Mouse (Mus musculus): ENCODE results near the gene Senp1.

Gene Senp1

DNA sequence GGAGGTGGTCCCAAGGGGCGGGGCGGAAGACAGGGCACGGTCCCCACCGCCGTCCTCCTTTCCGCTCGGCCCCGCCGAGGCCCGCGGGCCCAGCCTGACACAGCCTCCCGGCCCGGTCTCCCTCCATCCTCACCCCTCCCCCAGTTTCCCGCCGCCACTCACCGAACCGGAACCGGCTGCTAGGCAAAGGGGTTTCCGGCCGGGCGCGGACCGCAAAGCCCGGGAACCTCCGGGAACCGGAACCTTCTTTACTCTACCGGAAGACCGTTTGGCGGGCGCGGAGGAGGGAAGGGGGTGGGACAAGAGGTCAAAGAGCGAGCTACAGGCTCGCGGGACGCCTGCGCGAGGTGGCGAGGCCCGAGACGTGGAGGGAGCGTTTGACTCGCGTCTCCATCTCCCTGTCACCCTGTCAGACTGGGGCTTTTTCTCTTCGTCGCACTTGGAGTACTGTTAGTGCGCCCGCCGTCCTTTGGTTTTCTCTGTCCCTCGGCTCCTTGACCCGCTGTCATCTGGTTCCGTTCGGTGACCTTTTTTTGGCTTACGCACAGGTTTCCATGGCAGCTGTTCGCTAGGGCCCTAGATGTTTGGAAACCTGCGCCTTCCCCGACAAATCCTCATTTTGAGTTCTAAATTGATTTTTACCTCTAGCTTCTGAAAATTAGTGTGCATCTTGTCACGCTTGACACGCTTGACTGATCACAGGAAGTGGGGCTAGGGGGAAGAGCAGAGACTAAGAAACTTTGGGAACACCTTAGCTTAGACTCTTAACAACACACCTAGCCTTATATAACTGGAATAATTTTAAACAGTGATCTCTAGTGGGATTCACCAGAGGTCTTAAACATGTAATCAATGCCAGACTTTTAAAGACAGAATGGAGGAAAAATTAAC is at the start of gene Senp1:
Gene Senp1, minus strand, starts transcription at position 624 of the 891 bp plus-strand sequence.
- peak; percentile 90 to 93 for DNase-seq

DNA sequence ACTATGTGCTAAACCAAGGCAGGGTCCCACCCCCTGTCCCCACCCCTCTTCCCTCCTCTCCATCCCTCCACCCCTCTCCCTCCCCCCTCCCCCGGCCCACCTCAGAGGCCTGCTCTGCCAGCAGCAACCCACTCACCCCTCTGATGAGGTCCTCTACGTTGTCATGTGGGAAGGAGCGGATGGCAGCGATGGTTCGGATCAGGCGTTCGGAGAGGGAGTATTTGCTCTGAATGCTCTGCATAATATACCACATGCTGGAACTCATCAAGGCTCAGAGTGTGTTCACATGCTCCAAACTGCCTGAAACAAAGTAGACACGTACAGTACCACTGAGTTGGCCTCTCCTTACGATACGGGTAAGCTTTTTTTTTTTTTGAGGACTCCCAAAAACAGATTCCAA is 49.0 kb upstream of the Senp1 start:
- DNase-seq: no peak

DNA sequence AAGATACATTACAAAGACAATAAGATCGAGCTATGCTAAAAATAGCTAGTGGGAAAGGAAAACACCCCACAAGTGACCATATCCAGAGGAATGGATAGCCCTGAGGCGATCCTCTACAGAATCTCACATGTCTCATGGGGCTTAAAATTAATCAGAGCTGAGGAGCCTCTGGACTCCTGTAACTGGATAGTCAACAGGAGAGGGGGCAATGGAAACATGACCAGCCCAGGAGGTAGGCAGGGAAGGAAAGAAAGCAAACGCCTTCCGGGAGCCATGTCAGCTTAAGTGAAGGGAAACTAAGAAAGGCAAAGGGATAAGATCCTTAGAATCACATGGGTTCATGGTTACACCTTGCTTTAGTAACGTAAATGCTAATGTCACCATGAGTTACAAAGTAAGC is 47.3 kb upstream of the Senp1 start:
- DNase-seq: no peak

DNA sequence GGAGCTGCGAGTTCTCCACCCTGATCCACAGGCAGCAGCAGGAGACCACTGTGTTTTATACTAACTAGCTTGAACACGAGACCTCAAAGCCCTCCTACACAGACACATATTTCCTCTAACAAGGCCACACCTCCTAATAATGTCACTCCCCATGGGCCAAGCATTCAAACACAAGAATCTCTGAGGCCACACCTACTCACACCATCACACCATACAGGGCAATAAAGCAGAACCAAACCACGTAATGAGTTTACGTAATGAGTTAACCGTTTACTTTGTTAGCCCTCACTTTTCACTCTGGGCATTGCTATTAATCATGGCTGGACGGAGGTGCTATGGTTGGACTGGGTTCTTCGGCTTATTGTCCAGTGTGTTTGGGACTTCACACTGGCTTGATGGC is 46.2 kb upstream of the Senp1 start:
- no peak for DNase-seq

DNA sequence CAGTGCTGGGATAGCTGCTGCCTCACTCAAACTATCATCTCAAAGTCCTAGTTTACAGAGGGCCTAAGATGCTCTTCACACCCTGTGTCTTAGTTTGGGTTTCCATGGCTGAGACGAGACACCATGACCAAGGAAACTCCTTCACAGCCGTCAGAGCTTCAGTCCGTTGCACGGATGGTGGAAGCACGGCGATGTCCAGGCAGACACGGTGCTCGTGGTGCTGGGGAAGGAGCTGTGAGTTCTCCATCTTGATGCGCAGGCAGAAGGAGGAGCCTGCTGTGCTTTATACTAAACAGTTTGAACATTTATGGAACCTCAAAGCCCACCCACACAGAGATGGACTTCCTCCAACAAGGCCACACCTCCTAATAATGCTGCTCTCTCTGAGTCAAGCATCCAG is 43.3 kb upstream of the Senp1 start:
- DNase-seq: no peak

DNA sequence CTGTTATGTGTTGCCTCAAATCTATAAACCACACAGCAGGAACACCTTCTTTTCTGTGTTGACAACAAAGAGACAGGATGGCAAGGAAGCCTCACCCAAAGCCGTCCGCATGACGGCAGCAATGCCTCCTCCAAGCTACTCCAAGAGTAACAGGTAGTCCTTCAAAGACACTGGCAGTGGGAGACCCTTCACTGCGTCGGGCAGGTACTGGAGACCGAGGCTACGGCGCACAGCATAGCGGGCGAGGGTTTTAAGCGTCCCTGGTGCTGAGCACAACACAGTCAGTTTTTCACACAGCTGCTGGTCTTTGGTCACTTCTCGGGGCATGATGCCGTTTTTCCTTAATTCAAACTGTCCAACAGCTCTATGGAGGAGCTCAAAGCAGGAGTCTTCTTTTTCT is 42.1 kb upstream of the Senp1 start:
- DNase-seq: no peak

DNA sequence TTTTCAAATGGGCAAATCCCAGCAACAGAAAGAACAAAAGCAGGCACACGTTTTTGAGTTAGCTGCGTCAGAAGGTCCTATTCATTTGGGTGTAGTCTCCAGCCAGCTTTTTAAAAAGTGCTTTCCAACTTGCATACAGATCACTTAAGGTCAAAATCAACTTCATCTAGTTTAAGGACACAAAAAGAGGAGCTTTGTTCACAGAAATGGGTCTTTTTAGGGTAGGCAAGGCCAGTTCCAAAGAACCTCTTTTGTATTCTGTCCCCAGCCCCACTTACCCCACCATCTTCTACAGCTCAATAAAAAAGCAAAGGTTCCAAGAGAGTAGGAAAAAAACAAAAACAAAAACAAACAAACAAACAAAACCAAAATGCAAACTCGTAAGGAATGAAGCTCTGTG is 41.1 kb upstream of the Senp1 start:
- no peak for DNase-seq

DNA sequence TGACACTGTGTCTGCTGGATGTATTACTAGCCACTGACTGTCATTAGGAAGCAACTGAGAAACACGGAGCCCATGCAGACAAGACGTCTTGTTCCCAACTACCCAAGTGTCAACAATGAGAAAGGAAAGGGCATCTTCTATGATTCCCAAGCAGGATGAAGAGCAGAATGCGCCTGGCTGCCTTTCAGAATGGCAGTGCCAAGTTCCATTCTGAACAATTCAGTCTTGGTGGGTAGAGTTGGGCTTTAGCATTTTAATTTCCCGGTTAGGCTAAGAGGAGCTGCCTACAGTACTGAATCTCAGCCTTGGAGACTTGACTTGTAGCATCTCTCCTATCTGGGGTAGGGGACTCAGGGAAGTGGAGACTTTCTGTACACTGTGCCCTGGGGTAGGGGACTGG is 40.5 kb upstream of the Senp1 start:
- DNase-seq: no peak

DNA sequence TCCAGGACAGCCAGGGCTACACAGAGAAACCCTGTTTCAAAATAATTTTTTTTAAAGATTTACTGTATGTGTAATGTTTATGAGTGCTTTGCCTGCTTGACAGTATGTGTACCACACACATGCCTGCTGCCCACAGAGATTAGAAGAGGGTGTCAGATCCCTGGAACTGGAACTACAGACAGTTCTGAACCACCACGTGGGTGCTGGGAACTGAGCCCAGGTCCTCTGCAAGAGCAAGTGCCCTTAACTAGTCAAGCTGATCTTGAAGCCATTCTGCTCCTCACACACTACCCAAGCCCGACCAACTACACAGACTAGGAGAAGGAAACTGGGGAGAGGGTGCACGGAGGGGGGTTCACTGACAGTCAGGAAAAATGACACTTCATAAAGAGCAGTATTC is 39.9 kb upstream of the Senp1 start:
- no peak for DNase-seq

DNA sequence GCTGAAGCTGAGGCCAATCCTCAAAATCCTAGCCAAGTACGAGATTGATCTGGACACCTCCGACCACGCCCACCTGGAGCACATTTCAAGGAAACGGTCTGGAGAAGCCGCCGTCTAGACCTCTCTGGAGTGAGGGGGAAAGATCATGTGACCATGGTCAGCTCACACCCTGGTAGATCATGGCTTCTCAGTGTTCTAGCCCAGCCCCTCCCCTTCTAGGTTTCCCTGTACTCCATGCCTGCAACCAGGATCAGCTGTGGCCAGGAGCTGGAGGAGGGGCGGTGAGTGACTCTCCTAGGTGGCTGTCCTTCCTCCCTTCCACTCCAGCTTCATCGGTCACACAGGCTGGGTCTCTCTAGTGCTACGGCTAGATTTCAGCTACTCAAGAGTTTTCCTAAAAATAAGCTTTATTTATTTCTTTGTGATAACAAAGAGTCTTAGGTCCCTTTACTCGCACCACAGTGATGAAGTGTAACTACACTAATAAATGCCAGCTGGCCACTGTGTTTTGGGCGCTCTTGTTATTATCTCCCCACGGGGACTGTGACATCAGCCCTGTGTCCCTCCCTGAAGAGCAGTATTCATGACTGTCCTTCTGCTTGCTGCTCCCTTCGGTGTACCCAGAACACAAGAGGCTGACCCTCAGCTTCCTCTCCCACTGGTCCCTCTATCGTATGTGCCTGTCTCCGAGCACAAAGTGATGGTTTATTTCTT is 38.6 kb upstream of the Senp1 start:
- no peak for DNase-seq

DNA sequence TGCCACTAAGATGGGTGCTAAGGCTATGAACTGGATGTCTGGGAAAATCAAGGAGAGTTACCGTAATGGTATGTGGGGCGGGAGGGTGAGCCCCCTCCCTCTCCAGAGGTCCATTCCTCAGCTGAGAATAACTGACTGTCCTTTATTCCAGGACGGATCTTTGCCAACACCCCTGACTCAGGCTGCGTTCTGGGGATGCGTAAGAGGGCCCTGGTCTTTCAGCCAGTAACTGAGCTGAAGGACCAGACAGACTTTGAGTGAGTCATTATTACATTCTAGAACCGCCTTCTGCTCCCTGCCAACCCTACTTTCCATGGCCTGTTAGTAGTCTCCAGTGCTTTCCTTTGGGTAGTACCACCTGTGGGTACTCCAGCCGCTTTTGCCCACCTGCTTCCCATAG is 37.9 kb upstream of the Senp1 start:
- DNase-seq: no peak

DNA sequence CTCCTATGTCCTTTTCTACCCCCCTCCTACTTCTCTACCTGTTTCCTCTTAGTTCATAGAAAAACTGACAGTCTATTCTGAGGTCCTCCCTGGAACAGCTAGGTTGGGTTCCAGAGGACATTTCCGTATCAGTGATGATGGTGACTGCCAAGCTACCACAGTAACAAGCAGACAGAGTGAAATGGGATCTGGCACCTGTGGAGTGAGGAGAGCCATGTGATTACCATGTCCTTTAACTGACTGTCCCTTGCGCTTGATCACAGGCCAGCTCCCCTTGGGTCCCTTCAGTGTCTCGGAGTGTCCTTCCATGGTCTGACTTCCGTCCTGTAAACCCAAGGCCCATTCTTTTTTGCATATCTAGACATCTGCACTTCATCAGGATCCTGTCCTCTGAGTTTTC is 37.5 kb upstream of the Senp1 start:
- DNase-seq: no peak

DNA sequence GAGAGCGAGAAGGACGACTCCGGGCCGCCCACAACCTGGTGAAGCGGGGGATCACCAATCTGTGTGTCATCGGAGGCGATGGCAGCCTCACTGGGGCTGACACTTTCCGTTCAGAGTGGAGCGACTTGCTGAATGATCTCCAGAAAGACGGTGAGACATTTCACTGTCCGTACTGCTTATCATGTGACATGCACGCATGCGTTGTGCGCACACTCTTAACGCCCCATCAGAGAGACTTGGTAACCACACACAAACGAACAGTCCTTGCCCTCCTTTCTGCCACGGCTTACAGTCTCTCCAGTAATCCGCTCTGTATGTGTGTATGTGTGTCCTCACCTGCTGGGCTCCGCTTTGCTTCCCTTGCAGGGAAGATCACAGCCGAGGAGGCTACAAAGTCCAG is 27.3 kb upstream of the Senp1 start:
- no peak for DNase-seq

DNA sequence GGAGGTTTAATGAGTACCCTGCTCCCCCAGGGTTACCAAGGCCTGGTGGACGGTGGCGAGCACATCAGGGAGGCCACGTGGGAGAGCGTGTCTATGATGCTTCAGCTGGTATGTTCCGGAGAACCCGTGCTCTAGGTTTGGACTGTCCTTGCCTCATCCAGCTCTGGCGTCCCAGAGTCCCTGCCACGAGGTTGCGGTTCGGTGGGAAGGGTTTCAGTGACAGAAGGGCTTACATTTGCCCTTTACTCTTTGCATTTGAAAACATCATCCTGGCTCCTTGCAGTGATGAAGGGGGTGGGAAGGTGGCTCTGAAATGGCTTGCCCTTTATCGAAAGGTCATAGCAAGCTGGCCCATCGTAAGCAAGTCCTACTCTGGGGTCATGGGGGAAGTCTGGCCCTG is 25.8 kb upstream of the Senp1 start:
- DNase-seq: no peak

DNA sequence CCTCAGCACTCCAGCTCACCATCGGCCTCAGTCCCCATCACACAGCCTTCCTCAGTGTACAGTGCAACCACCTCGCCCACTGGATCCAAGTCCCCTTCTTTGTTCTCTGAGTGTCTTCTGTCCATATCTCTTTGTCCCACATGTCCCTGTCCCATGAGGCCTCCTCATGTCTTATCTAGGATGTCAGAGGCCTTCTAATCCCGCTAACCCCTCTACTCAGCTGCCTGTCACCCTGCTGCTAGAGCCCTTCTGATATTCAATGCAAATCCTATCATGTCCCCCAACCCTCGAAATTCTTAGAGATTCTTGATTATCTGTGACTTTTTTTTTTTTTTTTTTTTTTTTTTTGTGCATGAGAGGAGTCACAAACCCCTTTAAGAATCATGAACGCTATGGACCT is 22.7 kb upstream of the Senp1 start:
- no peak for DNase-seq

DNA sequence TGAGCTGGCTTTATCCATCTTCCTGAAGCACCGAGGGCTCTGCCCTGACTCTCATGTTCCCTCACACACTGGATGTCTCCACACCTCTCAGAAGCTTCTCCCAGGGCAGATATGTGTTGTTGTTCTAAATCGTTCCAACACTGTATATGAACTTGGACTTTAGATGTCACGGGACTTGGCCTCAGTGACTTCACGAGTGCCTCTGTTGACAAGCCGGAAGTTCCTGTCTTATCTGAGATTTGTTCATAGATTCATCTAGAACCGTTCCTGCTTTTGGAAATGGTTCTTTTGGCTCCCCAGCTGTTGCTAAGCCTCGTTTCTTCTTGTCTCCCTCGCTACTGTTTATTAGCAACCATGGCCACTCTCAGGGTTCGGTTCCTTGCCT is 22.2 kb upstream of the Senp1 start:
- DNase-seq: no peak

DNA sequence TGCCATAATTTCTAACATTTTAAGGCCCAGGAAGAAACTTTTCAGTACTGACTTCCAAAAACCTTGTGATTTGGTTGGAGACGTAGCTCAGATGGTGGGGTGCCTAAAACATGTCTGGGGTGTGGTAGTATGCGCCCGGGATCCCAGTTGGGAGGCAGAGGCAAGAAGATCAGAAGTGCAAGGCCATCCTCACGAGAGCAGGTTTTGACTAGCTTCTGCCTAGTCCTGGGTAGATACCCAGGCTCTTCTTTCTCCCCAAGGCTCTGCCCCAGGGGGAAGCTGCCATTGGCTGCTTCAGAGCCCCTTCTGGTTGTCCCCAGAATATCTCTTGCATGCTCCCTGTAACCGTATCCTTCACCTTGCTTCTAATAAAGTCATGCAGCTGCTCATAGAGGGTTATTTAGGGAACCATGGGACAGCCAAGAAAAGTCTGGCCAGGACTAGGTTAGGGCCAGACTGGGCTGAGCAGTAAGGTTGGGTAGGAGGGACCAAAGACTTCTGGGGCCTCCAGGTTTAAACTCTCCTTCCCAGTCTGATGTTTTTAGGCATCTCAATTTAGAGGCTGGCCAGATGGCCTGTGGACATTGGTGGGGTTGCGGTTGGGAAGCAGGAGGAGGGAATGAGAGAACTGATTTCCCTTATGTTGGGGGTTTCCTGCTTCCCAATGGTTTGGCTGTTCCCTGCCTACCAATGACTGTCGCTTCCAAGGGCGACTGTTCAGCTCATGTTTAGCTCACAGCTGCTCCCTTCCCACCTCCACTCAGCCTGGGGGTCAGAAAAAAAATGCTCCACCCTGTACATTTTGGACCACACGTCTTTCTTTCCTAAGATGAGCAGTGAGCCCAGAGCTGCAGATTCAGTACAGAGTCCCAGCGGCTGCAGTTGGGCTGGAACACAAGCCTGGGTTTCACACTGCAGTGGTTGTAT is 21.6 kb upstream of the Senp1 start:
- DNase-seq: no peak

DNA sequence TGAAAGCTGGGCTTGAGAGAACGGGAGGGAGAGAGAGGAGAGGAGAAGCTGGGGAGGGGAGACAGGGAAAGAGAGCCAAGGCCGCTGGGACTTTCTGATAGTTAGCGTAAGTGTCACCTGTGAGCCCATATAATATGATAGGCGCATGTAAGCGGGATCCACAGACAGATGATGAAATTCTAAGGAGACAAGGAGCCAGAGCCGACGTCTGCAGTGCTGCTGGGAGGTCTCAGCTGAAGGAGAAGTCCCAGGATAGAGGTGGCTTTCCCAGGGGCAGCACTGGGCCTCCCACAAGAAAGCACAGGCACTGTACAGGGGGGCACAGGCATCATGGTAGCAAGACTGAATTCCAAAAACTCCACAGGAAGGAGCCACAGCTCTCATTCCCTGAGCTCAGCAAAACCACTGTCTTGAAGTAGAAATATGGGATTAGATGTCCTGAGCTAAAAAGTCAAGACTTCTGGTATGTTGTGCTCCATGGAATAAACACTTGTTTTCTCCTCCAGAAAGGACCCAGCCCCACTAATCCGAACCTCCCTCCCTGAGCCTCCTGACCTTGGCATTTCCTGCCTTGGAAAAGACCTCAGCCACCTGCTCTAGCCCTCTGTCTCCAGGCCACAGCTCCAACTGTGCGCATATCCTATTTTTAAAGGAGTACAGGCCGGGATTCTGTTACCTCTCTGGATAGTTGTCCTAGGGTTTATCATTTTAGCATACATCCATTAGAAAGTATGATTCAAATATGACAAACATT is 20.7 kb upstream of the Senp1 start:
- DNase-seq: peak; percentile 41 to 45

DNA sequence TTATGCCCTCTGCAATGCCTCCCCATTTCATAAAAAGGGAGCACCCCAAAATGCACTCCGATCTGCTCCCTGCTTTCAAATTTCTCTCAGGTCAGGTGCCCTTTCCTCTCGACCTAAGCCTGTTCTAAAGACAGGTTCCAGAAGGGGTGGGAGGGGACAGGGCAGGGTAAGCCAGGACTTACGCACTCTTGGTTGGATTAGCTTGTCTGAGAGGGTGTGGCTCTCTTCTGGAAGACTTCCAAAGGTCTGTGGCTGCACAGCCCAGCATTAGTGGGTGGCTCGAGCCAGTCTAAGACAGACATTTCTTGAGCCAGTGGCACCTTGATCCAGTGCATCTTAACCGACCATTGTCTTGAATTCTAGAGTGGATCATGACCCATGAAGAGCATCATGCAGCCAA is 18.2 kb upstream of the Senp1 start:
- DNase-seq: no peak

DNA sequence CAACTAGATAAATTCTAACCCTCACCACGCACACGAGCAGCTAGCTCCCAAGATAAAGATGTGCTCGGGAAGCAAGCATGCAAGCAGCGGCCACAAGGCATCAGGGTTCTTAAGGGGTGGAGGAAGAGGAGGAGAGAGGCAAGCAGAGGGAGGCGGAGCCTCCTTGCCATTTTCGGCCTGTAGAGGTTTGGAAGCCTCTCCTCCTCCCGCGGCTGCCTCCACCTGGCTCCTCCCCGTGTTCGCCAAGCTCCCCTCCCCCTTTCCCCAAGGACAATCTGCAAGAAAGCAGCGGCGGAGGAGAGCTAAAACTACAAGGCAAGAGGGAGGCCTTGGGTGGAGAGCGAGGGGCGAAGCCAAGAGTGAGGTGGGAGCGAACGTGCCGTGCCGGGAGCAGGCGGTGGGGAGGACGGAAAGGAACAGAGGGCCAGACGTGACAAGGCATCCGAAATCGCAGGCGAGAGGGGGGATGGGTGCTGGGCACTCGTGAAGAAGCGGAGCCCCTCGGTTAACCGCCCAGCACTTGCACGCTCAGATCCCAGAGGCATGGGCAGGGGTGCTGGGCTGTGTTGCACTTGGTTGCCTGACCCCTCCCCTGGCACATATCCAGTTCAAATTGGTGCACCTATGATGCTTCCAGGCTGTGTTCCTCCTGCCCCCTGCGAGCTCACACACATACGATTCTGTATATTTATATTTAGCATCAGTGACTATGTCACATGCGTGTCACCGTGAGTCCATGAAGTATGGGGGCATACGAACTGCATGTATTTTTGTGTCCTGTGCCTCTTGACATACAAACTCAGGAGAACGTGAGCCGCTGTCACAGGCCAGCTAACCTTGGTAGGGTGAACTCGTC is 15.0 kb upstream of the Senp1 start:
- DNase-seq: peak; percentile 86 to 87

DNA sequence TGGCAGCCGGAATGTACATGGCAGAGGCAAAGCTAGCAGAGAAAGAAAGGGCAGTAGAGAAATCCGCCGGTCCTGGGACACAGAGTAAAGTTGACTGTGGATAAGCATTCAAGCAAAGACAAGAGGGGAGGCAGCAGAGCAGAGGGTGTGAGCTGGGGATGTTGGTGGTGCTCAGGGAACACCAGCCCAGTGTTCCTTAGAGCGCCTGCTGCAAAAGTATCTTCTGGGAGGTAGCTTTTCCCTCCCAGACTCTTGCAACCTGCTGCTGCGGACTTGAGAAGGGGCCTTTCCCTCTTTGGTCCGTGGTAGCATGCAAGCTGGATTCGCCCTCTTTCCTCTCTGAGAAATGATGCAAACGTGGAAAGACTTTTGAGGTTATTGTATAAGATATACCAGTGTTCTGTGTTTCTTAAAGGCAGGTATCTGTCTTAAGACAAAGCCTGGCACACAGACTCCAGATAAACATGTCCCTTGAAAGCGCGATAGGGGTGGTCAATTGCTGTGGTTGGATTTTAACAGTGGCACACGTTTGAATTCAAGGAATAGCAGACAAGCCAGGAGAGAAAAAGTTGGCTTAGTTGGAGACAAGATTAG is 14.3 kb upstream of the Senp1 start:
- no peak for DNase-seq

Measured in cerebellum, postnatal 36 days (tissue).